Mouse (Mus musculus): ENCODE data around the gene Gm45021.

DNA sequence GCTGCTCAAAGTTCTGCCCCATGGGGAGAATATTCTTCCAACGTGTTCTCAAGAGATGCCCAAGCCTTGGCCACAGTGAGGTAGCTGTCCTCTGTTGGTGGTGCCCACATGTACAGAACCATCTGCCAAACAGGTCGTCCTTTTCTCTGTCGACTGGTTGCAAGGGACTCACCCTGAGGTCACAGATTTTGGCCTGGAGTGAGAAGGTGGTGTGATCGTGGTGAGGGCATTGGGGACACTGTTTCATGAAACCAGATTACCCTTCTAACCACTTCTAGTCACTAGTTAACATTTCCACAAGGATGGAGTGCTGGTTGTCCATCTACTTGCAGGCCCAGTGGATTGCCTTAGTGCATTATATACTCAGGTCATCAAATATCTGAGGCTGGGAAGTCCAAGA is 59.4 kb downstream of the Gm45021 start:
- TF ChIP-seq POLR2A (IDR thresholded peaks at IDR 0.05; ENCODE audit: low read depth, low read length), result no peak
- TF ChIP-seq CTCF (IDR thresholded peaks at IDR 0.05; ENCODE audit: extremely low read depth, insufficient read depth, insufficient read length, insufficient replicate concordance), result no peak

All from spleen, adult 2 months (tissue).